Mouse (Mus musculus) mouse embryonic stem cell (cell line): Measurements from ENCODE around the gene Tsc22d4.
"Not testable (repeated sequence)": the region's sequence is repeated elsewhere in the genome, so short reads cannot be mapped to it uniquely, and the experiment has no call there.

Experiments
- in situ Hi-C, 2 experiments: fragments of 300-500 bp; cut with MboI; formaldehyde crosslinking; loops; 1 replicate in 1 of 2; 3 replicates in 1 of 2; pipeline ENCODE4 v1.14.3; 2019 to 2020; ENCODE audit warnings: low sequenced_read_pairs in 2 of 2, low pct_unique_long_range_greater_than_20kb in 1 of 2, mixed read lengths in 1 of 2; ENCODE audit not compliant: unreplicated experiment in 1 of 2

Gene Tsc22d4

DNA sequence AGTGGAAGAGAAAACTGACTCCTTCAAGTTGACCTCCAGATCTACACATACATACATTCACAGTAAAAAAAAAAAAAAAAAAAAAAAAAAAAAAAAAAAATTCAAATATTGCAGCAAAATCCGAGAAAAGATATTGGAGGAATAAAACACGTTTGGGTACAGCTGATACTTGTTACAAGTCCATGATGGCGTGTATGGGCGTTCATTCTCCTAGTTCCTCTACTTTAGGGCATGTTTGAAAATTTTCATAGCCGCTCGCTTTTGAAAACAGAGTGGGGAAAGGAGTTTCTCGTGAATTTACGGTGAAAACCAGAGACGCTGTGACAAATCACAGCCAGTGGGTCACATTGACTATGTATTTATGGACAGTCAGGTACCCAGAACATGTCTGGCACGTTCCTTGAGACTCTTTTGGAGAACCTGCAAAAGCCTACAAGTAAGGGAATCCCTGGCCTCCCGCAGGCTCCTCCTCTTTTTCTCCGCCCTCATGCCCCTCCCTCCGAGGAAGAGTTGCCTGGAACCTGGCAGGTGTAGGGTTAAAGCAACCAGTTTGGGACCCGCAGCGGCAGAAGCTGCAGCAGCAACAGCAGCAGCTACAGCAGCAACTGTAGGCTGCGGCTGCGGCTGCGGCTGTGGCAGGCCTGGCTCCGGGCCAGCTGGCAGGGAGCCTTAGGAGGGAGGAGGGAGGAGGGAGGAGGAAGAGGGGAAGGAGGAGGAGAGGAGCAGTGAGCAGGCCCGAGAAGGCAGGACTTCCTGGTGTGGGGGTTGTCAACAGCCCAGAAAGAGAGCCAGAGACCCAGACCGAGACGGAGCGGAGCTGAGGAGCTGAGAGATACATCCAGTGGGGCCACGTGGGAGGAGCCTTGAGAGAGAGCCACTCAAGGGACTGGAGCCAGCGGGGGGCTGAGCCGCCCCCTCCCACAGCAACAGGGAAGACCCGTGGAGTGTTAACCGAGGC lies at the start of gene Tsc22d4:
Gene Tsc22d4 (plus strand): TSS at position 517 of the 958 bp plus-strand sequence.
- in situ Hi-C loops: no loop called here

DNA sequence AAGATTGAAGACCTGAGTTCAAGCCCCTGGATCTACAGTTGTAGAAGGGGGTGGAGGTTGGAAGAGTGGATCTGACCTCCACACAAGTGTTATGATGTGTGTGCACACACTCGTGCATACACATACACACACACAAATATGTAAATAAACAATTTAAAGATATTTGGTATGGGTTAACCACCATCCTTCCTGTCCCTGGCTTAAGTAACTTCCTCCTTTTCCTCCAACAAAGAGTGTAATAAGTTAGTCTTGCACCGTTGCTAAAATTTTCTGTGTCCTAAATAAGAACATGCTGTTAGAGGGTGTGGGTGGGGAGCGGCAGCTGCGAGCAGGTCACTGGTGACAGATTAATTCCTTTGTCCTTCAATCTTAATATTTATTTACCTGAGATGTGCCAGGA lies 49.6 kb upstream of the Tsc22d4 start:
- in situ Hi-C loops: no loop called here

DNA sequence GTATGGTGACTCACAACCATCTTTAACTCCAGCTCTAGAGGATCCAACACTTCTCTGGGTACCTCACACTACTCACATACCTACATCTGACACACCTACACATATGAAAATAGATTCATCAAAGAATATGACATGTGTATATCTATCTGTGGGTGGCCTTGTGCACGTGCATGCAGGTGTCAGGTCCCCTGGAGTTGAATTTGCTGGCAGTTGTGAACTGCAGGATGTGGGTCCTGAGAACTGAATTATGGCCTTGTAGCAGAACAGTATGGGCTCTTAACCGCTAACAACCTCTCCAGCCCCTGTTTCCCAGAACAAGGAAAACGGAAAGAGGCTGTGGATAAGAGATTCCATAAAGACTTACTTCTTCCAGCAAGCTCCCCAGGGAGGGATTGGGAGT lies 46.5 kb upstream of the Tsc22d4 start:
- in situ Hi-C loops: no loop called here

DNA sequence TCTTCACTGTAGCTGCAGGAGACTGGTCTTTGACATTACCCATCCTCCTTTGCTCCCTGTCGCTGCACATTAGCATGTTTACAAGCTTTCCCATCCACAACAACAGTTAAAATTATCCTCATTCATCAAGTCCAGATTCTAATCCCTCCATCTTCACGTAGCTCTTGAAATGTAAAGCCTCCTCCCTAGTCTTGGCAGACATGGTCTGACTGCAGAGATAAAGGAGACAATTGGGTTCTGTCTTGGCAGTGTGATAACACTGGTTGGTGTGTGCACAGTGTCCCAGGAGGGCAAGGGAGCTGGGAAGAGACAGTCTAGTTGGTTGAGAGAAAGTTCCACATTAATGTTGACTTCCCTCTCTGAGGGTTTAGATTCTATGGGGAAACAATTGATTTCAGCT lies 45.7 kb upstream of the Tsc22d4 start:
- in situ Hi-C loops: no loop called here

DNA sequence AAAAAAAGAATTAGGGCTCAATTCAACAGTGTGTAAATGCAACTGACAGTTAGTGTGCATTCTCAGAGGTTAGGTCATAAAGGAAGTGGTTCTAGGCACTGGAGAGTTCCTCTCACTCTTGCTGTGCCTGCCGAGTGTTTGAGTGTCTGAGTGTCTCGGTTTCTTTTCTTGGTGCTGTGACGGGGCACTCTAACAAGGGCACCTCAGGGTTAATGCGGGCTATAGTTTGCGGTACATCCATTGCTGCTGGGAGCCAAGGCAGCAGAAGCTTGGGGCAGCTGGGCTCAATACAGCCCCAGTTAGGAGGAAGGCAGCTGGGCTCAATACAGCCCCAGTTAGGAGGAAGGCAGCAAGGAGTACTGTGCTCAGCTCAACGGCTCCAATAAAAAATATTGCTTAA lies 40.3 kb upstream of the Tsc22d4 start:
- in situ Hi-C loops: no loop called here

DNA sequence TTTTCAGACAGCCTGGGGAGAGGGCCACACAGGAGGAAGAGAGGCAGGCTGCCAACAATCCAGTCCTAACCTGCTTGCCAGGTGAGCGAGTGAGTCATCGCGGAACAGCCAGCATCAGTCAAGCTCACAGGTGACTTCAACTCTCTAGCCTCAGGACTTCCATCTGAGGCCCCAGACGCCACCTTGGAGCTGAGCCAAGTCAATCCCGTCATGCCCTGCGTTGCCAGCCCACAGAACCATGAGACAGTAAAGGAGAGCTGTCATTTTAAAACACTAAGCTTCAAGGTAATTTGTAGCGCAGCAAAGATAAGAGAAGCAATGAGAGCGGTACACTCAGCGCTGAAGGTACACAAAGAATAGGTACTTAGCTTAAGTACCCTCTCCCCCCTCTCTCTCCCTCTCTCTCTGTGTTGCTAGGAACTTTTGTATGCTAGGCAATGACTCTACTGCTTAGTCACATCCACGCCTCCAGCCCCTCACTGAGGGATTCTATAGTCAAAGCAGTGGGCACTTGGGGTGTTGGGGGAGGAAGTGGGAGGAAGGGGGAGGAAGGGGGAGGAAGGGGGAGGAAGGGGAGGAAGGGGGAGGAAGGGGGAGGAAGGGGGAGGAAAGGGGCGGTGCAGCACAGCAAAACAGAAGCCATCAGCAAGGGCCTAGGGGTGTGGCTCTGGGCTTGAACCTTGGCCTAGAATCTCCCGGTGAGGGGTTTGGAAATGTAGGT lies 38.5 kb upstream of the Tsc22d4 start:
- in situ Hi-C loops: no loop called here

DNA sequence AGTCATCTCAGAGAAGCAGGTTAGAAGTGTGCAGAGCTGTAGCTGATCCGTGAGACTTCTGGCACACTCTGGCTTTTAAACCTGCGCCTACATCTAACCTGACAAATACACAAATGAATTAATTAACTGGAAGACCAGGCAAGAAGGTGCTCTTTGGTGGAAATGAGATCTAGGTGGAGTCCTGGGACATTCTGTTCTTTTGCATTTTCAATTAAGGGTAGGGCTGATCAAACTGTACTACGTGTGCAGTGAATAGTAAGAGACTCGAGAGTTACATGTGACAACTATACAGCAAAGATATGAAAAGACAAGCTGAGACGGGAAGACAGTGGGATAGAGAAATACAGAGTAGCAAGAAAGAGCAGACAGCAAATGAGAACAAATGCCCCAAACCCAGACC lies 32.1 kb upstream of the Tsc22d4 start:
- in situ Hi-C loops: no loop called here

DNA sequence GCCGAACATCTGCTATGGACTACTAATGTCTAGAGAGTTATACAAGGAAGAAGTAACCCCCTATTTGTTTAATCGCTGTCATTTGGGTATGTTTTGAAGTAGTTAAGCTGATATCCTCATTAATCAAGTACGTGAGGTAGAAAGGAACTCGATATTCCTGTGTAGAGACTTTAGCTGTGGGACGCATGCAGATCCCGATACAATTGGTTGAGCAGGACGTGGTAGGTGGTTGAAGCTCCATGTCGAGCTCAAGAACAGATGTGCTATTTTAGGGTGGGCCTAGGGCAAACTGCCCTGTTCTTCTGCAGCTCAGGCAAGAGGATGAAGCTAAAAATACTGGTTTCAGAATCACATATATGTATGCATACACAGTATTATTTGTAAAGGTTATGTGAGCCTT lies 29.8 kb upstream of the Tsc22d4 start:
- in situ Hi-C loops: no loop called here

DNA sequence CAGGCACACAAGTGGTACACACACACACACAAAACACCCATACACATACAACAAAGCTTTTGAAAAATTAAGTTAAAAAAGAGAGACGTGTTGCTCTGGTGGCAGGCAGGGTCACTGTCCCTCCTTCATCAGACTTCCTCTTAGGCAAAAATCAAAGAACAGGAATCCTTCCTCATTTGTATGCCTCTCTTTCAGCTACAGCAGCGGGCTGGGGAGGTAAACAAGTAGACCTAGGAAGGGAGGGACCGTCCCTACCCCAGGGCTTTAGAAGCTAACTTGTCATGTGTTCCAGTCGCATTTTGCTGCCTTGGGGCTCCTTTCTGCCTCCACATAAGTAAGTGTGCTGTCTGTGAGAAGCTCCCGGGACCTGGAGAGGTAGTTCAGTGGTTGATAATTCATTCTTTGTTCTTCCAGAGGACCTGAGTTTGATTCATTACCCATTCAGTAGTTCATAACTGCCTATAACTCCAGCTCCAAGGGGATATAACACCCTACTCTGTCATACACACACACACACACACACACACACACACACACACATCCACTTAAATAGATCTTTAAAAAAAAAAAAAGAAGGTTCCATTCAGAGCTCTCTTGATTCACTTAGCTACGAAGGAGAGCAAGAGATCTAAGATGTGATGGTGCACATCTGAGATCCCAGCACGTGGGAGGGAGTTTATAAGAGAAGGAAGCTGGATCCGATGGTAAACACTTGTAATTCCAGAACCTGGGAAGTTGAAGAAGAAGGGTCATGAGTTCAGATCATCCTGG lies 27.3 kb upstream of the Tsc22d4 start:
- in situ Hi-C loops: no loop called here

DNA sequence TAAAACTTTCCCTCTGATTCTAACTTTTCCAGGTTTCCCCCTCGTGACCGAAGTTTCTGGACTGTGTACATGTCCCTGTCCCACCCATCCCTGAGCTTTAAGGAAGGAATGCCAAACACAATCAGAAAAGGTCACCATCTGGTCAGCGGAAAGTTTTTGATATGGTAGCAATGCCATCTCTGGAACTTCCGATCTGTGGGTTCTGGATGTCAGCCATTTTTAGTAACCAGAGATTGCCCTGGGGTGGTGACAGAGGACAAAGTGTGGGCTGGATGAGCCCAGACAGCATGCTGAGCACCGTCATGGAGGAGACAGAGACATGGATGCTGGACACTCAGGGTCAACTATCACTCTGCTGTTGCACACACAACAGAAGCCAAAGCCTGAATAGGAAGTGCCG lies 26.4 kb upstream of the Tsc22d4 start:
- in situ Hi-C loops: no loop called here

DNA sequence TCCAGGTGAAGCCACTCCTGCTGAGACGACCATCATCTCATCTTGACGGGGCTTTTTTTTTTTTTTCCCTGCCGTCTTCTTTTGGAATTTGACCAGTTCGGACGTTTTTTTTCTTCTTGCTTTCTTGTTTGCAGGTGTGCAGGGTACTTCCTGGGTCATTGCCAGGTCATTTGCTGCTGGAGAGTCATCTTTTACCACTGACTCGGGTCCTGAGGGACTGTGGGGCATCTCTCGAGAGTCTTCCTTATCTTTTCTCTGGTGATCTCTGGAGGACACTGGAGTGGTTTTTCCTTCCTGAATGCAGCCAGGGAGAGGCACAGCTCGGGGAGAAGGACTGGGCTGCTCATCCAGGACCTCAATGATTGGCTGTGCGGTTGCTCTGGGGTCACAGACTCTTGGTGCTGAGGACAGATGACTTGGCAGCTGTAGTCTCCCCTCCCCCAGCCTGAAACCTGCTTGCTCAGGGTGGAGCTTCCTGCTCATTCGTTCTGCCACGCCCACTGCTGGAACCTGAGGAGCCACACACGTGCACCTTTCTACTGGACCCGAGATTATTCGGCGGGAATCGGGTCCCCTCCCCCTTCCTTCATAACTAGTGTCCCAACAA lies 24.9 kb upstream of the Tsc22d4 start:
- in situ Hi-C loops: not testable (repeated sequence)

DNA sequence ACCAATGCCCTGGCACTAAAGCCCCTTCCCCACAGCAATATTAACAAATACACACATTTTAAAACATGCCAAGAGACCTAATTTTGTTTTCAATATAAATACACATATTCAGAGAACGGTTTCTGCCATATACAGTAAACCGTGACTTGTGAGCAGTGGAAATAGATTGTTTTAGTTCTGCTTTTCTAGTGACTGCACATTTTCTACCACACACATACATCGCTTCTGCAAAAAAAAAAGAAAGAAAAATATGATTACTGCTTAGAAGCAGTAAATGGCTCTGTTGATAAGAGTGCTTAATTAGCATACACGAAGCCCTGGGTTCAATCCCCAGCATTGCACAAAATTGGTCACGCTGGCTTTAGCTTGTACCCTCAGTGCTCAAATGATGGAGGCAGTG lies 21.7 kb upstream of the Tsc22d4 start:
- in situ Hi-C loops: no loop called here

DNA sequence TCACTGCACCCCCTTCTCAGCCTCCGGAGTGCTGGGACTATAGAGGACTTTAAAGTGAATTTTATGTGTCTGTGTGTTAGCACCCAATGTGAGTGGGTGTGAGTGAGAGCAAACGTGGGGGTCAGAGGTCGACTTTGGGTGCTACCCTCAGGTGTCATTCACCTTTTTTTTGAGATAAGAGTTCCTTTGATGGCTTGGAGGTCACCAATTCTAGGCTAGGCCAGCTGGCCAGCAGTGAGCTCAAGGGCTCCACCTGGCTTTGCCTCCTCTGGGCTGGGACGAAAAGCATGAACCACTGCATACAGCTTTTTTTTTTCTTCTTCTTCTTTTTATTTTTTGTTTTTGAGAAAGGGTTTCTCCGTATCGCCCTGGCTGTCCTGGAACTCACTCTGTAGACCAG lies 18.8 kb upstream of the Tsc22d4 start:
- in situ Hi-C loops: no loop called here

DNA sequence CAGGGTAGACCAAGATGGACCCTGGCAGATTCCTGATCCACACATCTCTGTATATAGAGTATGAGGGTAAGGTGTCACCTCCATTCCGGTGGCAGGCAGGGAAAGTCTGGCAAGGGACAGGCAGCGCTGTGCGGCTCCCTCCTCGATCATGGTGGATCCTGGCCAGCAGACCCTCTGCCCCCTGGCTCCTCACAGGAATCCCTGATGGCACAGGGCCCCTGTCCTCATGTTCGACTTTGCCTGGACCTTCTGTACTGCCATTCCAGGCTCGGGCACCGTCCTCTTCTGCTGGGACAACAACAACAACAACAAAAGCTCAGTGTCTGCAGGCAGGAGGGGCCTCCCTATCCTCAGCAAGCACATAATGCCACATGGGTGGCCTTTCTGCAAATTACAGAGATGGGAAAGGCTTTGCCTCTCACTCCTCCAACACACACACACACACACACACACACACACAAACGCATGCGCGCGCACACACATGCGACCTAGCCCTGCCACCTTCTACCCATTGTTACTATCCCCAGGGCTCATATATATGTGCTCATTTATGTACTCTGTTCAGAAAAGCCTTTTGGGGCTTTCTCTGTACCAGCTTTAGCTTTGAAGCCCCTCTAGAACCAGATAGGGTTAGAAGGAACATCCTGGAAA lies 11.8 kb upstream of the Tsc22d4 start:
- in situ Hi-C loops: no loop called here

DNA sequence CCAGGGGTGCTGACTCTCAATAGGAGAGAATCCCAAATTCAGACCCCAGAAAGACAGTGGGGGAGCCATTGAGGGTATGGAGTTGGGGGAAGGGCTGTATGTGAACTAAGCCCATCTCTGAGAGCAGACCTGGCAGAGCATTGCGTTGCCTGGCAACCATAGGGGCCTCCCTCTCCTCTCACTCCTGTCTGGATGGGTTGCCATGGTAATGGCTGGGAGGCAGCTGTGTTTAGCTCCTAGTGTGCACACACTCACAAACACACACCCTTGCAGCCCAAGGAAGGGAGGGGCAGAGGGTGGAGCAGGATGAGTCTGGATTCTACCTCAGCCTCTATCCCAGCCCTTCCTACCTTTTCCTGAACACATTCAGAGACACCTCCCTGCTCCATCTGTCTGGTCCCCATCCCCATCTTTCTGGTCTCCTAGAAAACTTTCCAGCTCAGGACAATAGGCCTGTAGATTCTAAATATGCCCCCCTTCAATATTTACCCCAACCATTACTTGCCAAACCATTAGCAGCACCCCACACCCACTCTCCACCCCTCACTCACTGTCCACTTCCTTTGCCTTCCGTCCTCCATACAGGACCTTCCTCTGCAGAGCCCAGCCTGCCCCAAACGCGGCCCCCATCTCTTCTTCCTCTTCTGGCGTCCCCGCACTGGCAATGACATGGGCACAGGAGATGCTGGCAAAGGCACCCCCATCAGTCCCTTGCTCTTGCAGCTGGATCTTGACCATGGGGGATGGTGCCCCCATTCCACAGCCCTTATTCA lies 11.1 kb upstream of the Tsc22d4 start:
- in situ Hi-C loops: no loop called here

DNA sequence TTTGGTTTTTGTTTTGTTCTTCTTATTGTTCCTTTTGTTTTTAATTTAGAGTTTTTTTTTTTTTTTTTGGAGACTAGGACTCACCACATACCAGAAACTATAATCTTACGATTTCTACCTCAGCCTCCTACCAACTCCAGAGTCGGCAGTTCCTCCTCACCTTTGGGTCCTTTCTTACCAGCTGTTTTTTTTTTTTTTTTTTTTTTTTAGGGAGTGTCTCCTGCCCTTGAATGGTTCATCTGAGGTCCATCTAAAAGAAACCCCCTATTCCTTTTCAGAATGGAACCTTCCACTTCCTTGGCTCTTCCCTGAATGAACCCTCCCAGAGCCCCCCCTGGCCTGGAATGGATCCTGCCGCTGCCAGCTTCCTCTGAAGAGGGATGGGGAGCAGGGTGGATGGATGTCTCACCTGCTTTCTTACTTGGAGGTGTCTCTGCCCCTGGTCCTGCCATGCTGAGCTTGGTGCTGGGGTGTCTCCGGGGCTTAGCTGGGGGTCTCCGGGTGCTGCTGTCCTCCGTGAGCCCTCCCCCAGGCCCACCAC lies 8.1 kb upstream of the Tsc22d4 start:
- in situ Hi-C loops: no loop called here

DNA sequence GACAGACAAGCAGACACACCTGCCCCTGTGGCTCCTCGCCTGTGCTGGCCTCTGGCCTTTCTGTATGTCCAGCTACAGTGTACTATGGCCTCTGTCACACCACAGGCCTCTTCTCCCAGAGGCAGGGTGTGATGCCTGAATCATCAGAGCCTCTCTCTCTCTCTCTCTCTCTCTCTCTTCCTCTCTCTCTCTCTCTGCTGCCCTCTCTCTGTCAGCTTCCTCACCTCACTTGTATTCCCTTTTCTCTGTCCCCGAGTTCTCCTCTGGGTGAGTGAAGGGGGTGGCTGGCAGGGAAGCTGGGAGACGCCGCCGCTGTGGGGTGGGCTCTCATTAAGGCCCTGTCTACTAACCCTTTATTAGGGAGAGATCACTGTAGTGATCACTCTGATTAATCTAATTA lies 7.0 kb upstream of the Tsc22d4 start:
- in situ Hi-C loops: no loop called here
